Mouse (Mus musculus) forebrain, embryonic 14.5 days (tissue): ENCODE data around the gene Mroh7. TPM values are rescaled to one million over a fixed set of nuclear protein-coding genes. Genes with fewer than 3 reads are reported as not detected.

Experiments
- ATAC-seq: fragments of 200-750 bp; cut with Nextera tagmentation; 2 replicates; pipeline ENCODE4 v1.8.0; 2017; ENCODE audit warnings: mild to moderate bottlenecking, moderate library complexity
- DNase-seq: peaks from one replicate; pipeline ENCODE4 v3.0.0-alpha.2; 2015; ENCODE audit warnings: low spot score
- H3K27ac ChIP-seq: fragments of 300-500 bp; sonication (generic); 2 replicates; pipeline ENCODE4 v1.5.1; 2014; ENCODE audit warnings: low read depth, mild to moderate bottlenecking, control low read depth, low read length, moderate library complexity
- H3K27me3 ChIP-seq: fragments of 300-500 bp; sonication (generic); replicated peaks from 2 replicates; pipeline ENCODE4 v1.6.1; 2014; ENCODE audit warnings: low read length, control low read depth, mixed read lengths; ENCODE audit not compliant: control insufficient read depth, insufficient read depth
- H3K36me3 ChIP-seq: fragments of 300-500 bp; sonication (generic); 2 replicates; pipeline ENCODE4 v1.6.1; 2014; ENCODE audit warnings: low read length, control low read depth; ENCODE audit not compliant: control insufficient read depth, insufficient read depth
- H3K4me1 ChIP-seq: fragments of 300-500 bp; sonication (generic); 2 replicates; pipeline ENCODE4 v1.6.1; 2014; ENCODE audit warnings: antibody characterized with exemption, low read length, control low read depth; ENCODE audit not compliant: control insufficient read depth, insufficient read depth
- H3K4me2 ChIP-seq: fragments of 300-500 bp; sonication (generic); 2 replicates; pipeline ENCODE4 v1.6.1; 2014; ENCODE audit warnings: mild to moderate bottlenecking, control low read depth, low read length
- H3K4me3 ChIP-seq: fragments of 300-500 bp; sonication (generic); 2 replicates; pipeline ENCODE4 v1.5.1; 2014; ENCODE audit warnings: low read depth, low read length, control low read depth
- H3K9ac ChIP-seq: fragments of 300-500 bp; sonication (generic); 2 replicates; pipeline ENCODE4 v1.6.1; 2014; ENCODE audit warnings: mild to moderate bottlenecking, low read length, control low read depth, moderate library complexity
- H3K9me3 ChIP-seq: fragments of 300-500 bp; sonication (generic); replicated peaks from 2 replicates; pipeline ENCODE4 v1.6.1; 2016; ENCODE audit warnings: low read length, control low read depth, mixed read lengths; ENCODE audit not compliant: control insufficient read depth
- WGBS: fragments of 180-500 bp; shearing (Covaris S2); extraction: QIAGEN DNeasy Blood & Tissue Kit; methylation state at CpG from one replicate; pipeline ENCODE4 v1.1.7; 2014; 5-methylcytosine and 5-hydroxymethylcytosine counted together
- polyA plus RNA-seq: library from polyadenylated mRNA; unstranded; fragments of >200 nt; fragmentation: Nextera tagmentation; extraction: Ambion mirVana; gene quantifications from 2 replicates; pipeline ENCODE4 v1.2.1, GENCODE M21; 2014

Mroh7 gene
- polyA plus RNA-seq, 1 experiment from 2014 or later: 0.18 TPM

GRCm38 (mm10) chr4:106633281-106634085, 97.2 kb downstream of the Mroh7 start:
- Histone ChIP-seq H3K4me1 (peaks cover 13% of the 10 kb centered on the region), H3K27ac (peak overlapping the region; percentile 21; the same call in 1 of the 2 replicates), H3K4me3 (no peak overlapping the region), H3K36me3 (no peaks in the 10 kb centered on the region), H3K9ac (no peak overlapping the region), H3K27me3 (no peaks in the 10 kb centered on the region), H3K4me2 (no peak overlapping the region), H3K9me3 (no peaks in the 10 kb centered on the region)
- DNase-seq: no peak
- 41% methylated on average over 8 of the region's 8 CpGs for WGBS
- no peak for ATAC-seq

- ATAC-seq: no peak
- Histone ChIP-seq H3K9me3 (no peaks in the 10 kb centered on the region), H3K36me3 (no peaks in the 10 kb centered on the region), H3K27ac (peak overlapping the region; percentile 5; the same call in 1 of the 2 replicates), H3K27me3 (no peaks in the 10 kb centered on the region), H3K4me1 (peaks cover 13% of the 10 kb centered on the region), H3K4me3 (no peak overlapping the region), H3K4me2 (no peak overlapping the region), H3K9ac (no peak overlapping the region)
- WGBS: 29% methylated on average over 1 of the region's 3 CpGs
- peak; percentile 39 for DNase-seq
These were observed 98.4 kb downstream of the Mroh7 start for GRCm38 (mm10) chr4:106632313-106632712.

Other genes starting within 250 kb of the Mroh7 start
- gene Bsnd, start 238.6 kb downstream of the Mroh7 start, polyA plus RNA-seq: not detected in 2 replicates
- gene Dhcr24, start 169.9 kb downstream of the Mroh7 start, polyA plus RNA-seq: 16.4 and 16.6 TPM in 2 replicates
- not detected in 2 replicates for gene Lexm, start 113.7 kb downstream of the Mroh7 start, polyA plus RNA-seq
- gene Ttc22, start 108.5 kb downstream of the Mroh7 start, polyA plus RNA-seq: 0.46 and 0.53 TPM in 2 replicates
- 11.7 and 12.7 TPM in 2 replicates for gene Pars2, start 79.9 kb downstream of the Mroh7 start, polyA plus RNA-seq
- 106 and 107 TPM in 2 replicates for gene Ttc4, start 52.0 kb downstream of the Mroh7 start, polyA plus RNA-seq
- gene Fam151a, start 3.0 kb upstream of the Mroh7 start, polyA plus RNA-seq: not detected in 2 replicates
- gene Acot11, start 74.1 kb upstream of the Mroh7 start, polyA plus RNA-seq: 0.77 and 1.3 TPM in 2 replicates
- 118 and 127 TPM in 2 replicates for gene Ssbp3, start 179.8 kb upstream of the Mroh7 start, polyA plus RNA-seq